Mouse (Mus musculus) forebrain, embryonic 10.5 days (tissue): ENCODE results near the gene Gfer. TPM values are rescaled to one million over a fixed set of nuclear protein-coding genes. Genes with fewer than 3 reads are reported as not detected.
A peak's percentile ranks its signal among the peaks of the same experiment; 100 is the strongest.

Source experiments
- DNase-seq: peaks from one replicate; pipeline ENCODE4 v3.0.0-alpha.2; 2017; ENCODE audit warnings: low spot score; ENCODE audit errors: extremely low spot score
- H3K27ac ChIP-seq: fragments of 300-500 bp; sonication (generic); 2 replicates; pipeline ENCODE4 v1.5.1; 2016; ENCODE audit warnings: mild to moderate bottlenecking
- H3K27me3 ChIP-seq: fragments of 300-500 bp; sonication (generic); 2 replicates; pipeline ENCODE4 v1.6.1; 2016; ENCODE audit warnings: mild to moderate bottlenecking; ENCODE audit not compliant: poor library complexity, severe bottlenecking
- H3K36me3 ChIP-seq: fragments of 300-500 bp; sonication (generic); replicated peaks from 2 replicates; pipeline ENCODE4 v1.6.1; 2016; ENCODE audit warnings: mild to moderate bottlenecking, moderate library complexity
- H3K4me1 ChIP-seq: fragments of 300-500 bp; sonication (generic); 2 replicates; pipeline ENCODE4 v1.6.1; 2016
- H3K4me3 ChIP-seq: fragments of 300-500 bp; sonication (generic); 2 replicates; pipeline ENCODE4 v1.5.1; 2016; ENCODE audit warnings: mild to moderate bottlenecking, moderate library complexity
- H3K9me3 ChIP-seq: fragments of 300-500 bp; sonication (generic); 2 replicates; pipeline ENCODE4 v1.6.1; 2016; ENCODE audit warnings: mild to moderate bottlenecking, moderate library complexity
- WGBS: fragments of 180-500 bp; shearing (Covaris S2); methylation state at CpG from one replicate; pipeline ENCODE4 v1.1.7; 2016; 5-methylcytosine and 5-hydroxymethylcytosine counted together
- polyA plus RNA-seq: library from polyadenylated mRNA; unstranded; fragments of >200 nt; fragmentation: Nextera tagmentation; extraction: Ambion mirVana; gene quantifications from 2 replicates; pipeline ENCODE4 v1.2.1, GENCODE M21; 2016

Gfer gene
- 57.7 and 60.3 TPM in 2 replicates for polyA plus RNA-seq

- H3K4me1 ChIP-seq = peaks cover 41% of the 10 kb centered on the region
- H3K36me3 ChIP-seq = peaks cover 43% of the 10 kb centered on the region
- no peaks in the 10 kb centered on the region for H3K9me3 ChIP-seq
- under 1% methylated on average over 76 of the region's 76 CpGs for WGBS
- peaks cover 17% of the 10 kb centered on the region for H3K27me3 ChIP-seq
- DNase-seq = peak; percentile 83
- H3K27ac ChIP-seq = peak within 1 kb of the TSS; percentile 94
- H3K4me3 ChIP-seq = peak within 1 kb of the TSS; percentile 84
These were observed at the start of gene Gfer, which contains the start of gene Noxo1 for GRCm38 (mm10) chr17:24696011-24696697. Gene Gfer (minus strand): TSS chr17:24696156. Gene Noxo1 (plus strand): TSS chr17:24696234.

GRCm38 (mm10) chr17:24744381-24744780 is 48.4 kb upstream of the Gfer start:
- Histone ChIP-seq H3K4me3 (no peak overlapping the region), H3K4me1 (peaks cover 8% of the 10 kb centered on the region; the same call in 1 of the 2 replicates), H3K36me3 (0 out of 2 replicates have a peak, but pooled peaks cover 5% of the 10 kb centered on the region), H3K27me3 (peaks cover 24% of the 10 kb centered on the region), H3K9me3 (no peaks in the 10 kb centered on the region), H3K27ac (no peak overlapping the region)
- WGBS = 73% methylated on average over 3 of the region's 3 CpGs
- DNase-seq = no peak

DNA sequence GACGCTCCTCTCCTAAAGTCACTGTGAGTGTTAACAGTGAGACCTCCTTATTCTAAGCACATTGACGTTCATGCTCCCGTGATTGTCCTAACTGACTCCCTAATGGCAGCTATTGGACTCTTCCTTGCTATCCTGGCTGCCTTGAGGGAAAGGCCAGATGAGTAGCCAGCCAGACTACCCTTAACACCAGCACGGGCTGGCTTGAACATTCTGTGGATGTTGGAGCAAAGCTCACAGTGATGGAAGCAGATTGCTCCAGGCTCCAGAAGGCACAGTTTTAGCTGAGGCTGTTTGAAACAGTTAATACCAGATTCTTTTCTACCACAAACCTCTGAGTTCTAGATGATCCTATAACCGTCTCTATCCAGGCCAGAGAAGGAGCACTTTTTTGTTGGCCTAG is 47.9 kb upstream of the Gfer start:
- Histone ChIP-seq H3K27me3 (peaks cover 19% of the 10 kb centered on the region), H3K9me3 (no peaks in the 10 kb centered on the region), H3K4me1 (peaks cover 8% of the 10 kb centered on the region; the same call in 1 of the 2 replicates), H3K27ac (no peak overlapping the region), H3K36me3 (0 out of 2 replicates have a peak, but pooled peaks cover 5% of the 10 kb centered on the region), H3K4me3 (no peak overlapping the region)
- DNase-seq = no peak
- 80% methylated on average over 5 of the region's 5 CpGs for WGBS

GRCm38 (mm10) chr17:24742307-24742706 is 46.4 kb upstream of the Gfer start:
- 82% methylated on average over 8 of the region's 8 CpGs for WGBS

DNA sequence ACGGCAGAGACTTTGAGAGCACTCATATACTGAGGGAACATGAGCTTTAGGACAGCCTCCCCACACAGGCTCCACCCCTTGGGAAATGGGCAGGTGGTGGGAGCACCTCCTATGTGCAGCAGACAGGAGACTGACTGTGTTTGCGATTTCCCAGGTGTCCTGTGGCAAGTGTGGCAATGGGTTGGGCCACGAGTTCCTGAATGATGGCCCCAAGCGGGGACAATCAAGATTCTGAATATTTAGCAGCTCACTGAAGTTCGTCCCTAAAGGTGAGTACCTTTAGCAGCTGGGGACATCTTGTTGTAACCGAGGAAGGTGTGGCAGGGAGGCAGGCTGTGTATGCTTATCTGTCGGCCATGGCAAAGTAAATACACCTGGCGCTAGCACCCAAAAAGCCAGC is 44.0 kb upstream of the Gfer start:
- Histone ChIP-seq H3K4me3 (no peak overlapping the region), H3K27me3 (no peaks in the 10 kb centered on the region), H3K36me3 (0 out of 2 replicates have a peak, but pooled peaks cover 5% of the 10 kb centered on the region), H3K4me1 (peaks cover 26% of the 10 kb centered on the region), H3K9me3 (no peaks in the 10 kb centered on the region), H3K27ac (no peak overlapping the region)
- 87% methylated on average over 8 of the region's 8 CpGs for WGBS
- DNase-seq = no peak

More at GRCm38 (mm10) chr17:24742307-24742706, 46.4 kb upstream of the Gfer start:
- H3K36me3 ChIP-seq = 0 out of 2 replicates have a peak, but pooled peaks cover 5% of the 10 kb centered on the region
- peaks cover 12% of the 10 kb centered on the region; the same call in 1 of the 2 replicates for H3K27me3 ChIP-seq
- no peak for DNase-seq
- H3K4me3 ChIP-seq = no peak overlapping the region
- peaks cover 14% of the 10 kb centered on the region for H3K4me1 ChIP-seq
- no peaks in the 10 kb centered on the region for H3K9me3 ChIP-seq
- H3K27ac ChIP-seq = no peak overlapping the region

DNA sequence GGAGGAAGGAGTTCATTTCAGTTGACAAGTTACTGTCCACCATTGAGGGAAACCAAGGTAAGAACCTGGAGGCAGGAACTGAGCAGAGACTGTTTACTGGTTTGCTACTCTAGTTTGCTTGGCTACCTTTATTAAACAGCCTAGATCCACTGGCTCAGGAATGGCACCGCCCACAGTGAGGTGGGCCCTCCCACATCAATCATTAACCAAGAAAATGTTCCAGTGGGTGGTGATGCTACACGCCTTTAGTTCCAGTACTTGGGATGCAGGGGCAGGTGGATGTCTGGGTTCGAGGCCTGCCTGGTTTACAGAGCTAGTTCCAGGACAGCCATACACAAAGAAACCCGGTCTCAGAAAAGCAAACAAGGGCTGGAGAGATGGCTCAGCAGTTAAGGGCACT is 42.3 kb upstream of the Gfer start:
- 0 out of 2 replicates have a peak, but pooled peaks cover 5% of the 10 kb centered on the region for H3K36me3 ChIP-seq
- 87% methylated on average over 4 of the region's 4 CpGs for WGBS
- no peaks in the 10 kb centered on the region for H3K9me3 ChIP-seq
- H3K4me3 ChIP-seq = no peak overlapping the region
- peaks cover 4% of the 10 kb centered on the region; the same call in 1 of the 2 replicates for H3K27me3 ChIP-seq
- peaks cover 26% of the 10 kb centered on the region for H3K4me1 ChIP-seq
- no peak overlapping the region for H3K27ac ChIP-seq
- DNase-seq = no peak

GRCm38 (mm10) chr17:24737135-24737810 is 41.3 kb upstream of the Gfer start:
- 26% methylated on average over 8 of the region's 8 CpGs for WGBS
- H3K27ac ChIP-seq = peak overlapping the region; percentile 83; the same call in 1 of the 2 replicates
- no peak for DNase-seq
- peaks cover 26% of the 10 kb centered on the region for H3K4me1 ChIP-seq
- H3K4me3 ChIP-seq = peak overlapping the region; percentile 75
- no peaks in the 10 kb centered on the region for H3K9me3 ChIP-seq
- H3K27me3 ChIP-seq = peaks cover 10% of the 10 kb centered on the region; the same call in 1 of the 2 replicates
- 0 out of 2 replicates have a peak, but pooled peaks cover 5% of the 10 kb centered on the region for H3K36me3 ChIP-seq

DNA sequence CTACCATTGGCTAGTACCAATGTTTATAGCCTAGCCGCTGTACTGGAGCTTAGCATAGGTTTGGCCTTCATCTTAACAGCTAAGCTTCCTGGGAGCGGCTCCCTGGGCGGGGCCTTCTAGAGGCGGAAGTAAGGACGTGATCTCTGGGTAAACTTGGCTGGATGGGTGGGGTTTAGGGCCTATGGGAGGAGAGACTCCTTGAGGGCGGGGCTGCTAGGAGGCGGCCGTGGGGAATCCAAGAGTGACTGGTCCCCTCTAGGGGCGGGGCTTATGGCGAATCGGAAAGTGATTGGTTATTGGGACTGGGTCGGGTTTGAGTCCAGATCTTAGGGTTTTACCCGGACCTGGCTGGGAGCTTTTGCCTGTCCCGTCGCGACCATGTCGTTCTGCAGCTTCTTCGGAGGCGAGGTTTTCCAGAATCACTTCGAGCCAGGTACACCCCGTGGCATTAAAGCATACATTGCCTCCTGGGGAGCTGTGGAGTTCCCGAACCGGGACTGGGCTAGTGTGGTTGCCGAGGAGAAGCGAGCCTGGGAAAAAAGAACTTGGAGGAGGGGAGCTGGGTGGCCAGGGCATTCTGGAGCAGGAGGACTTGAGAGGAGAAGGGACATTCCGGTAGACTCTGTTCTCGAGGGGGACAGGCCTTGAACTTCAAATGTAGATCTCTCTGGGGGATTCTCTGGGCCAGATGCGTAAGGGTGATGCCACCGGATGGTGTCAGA is 40.5 kb upstream of the Gfer start, which contains the start of gene Msrb1:
Gene Msrb1 (plus strand): TSS at position 313 of the 722 bp plus-strand sequence.
- no peaks in the 10 kb centered on the region for H3K9me3 ChIP-seq
- H3K27me3 ChIP-seq = peaks cover 15% of the 10 kb centered on the region; the same call in 1 of the 2 replicates
- peaks cover 26% of the 10 kb centered on the region for H3K4me1 ChIP-seq
- peak within 1 kb of the TSS; percentile 83 for H3K27ac ChIP-seq
- 2% methylated on average over 29 of the region's 29 CpGs for WGBS
- peak; percentile 95 for DNase-seq
- H3K36me3 ChIP-seq = no peaks in the 10 kb centered on the region
- peak within 1 kb of the TSS; percentile 75 for H3K4me3 ChIP-seq

GRCm38 (mm10) chr17:24735446-24735845 is 39.5 kb upstream of the Gfer start:
- no peaks in the 10 kb centered on the region for H3K9me3 ChIP-seq
- H3K27ac ChIP-seq = peak overlapping the region; percentile 83
- H3K36me3 ChIP-seq = no peaks in the 10 kb centered on the region
- DNase-seq = no peak
- peak overlapping the region; percentile 75; the same call in 1 of the 2 replicates for H3K4me3 ChIP-seq
- peaks cover 15% of the 10 kb centered on the region; the same call in 1 of the 2 replicates for H3K27me3 ChIP-seq
- peaks cover 26% of the 10 kb centered on the region for H3K4me1 ChIP-seq
- 88% methylated on average over 7 of the region's 7 CpGs for WGBS

DNA sequence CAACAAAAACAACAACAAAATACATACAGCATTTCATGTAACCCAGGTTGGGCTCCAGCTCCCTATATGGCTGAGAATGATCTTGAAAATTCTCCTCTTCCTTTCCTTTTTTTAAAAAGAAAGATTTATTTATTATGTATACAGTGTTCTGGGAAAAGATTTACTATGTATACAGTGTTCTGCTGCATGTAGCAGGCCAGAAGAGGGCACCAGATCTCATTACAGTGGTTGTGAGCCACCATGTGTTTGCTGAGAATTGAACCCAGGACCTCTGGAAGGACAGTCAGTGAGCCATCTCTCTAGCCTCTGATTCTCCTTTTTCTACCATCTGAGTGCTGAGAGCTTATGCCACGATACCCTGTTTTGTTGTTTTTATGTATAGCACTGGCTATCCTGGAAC is 38.6 kb upstream of the Gfer start:
- no peak overlapping the region for H3K4me3 ChIP-seq
- 78% methylated on average over 1 of the region's 1 CpGs for WGBS
- peaks cover 26% of the 10 kb centered on the region for H3K4me1 ChIP-seq
- H3K36me3 ChIP-seq = no peaks in the 10 kb centered on the region
- H3K9me3 ChIP-seq = no peaks in the 10 kb centered on the region
- no peak for DNase-seq
- H3K27me3 ChIP-seq = peaks cover 15% of the 10 kb centered on the region; the same call in 1 of the 2 replicates
- no peak overlapping the region for H3K27ac ChIP-seq

GRCm38 (mm10) chr17:24733434-24734050 is 37.6 kb upstream of the Gfer start:
- no peak for DNase-seq
- Histone ChIP-seq H3K4me1 (peaks cover 26% of the 10 kb centered on the region), H3K4me3 (no peak overlapping the region), H3K9me3 (no peaks in the 10 kb centered on the region), H3K27ac (no peak overlapping the region), H3K36me3 (no peaks in the 10 kb centered on the region), H3K27me3 (peaks cover 15% of the 10 kb centered on the region; the same call in 1 of the 2 replicates)
- 90% methylated on average over 21 of the region's 21 CpGs for WGBS
